Mouse (Mus musculus) cortical plate, adult 2 months (tissue): Measurements from ENCODE around the gene 4930522H14Rik. TPM values are rescaled to one million over a fixed set of nuclear protein-coding genes. Genes with fewer than 3 reads are reported as not detected.

ENCODE experiments used
- H3K27ac ChIP-seq: fragments of 200-500 bp; 2 replicates; pipeline ENCODE4 v1.5.1; 2012; ENCODE audit warnings: low read length, control low read depth, inconsistent platforms; ENCODE audit not compliant: insufficient read depth
- H3K4me1 ChIP-seq: fragments of 200-500 bp; 2 replicates; pipeline ENCODE4 v1.6.1; 2011; ENCODE audit warnings: low read length; ENCODE audit not compliant: control insufficient read depth, insufficient read depth
- H3K4me3 ChIP-seq: fragments of 200-500 bp; 2 replicates; pipeline ENCODE4 v1.5.1; 2011; ENCODE audit warnings: mild to moderate bottlenecking, low read length, control low read depth; ENCODE audit not compliant: insufficient read depth
- CTCF ChIP-seq: fragments of 200-500 bp; IDR thresholded peaks from 2 replicates; pipeline ENCODE4 v1.5.1; 2011; ENCODE audit warnings: mild to moderate bottlenecking, control low read depth, low read length; ENCODE audit not compliant: insufficient read depth; ENCODE audit errors: extremely low read depth
- POLR2A ChIP-seq: fragments of 200-500 bp; IDR thresholded peaks from 2 replicates; pipeline ENCODE4 v1.6.1; 2011; ENCODE audit warnings: mild to moderate bottlenecking, low read length, control low read depth; ENCODE audit not compliant: insufficient read depth; ENCODE audit errors: extremely low read depth
- polyA plus RNA-seq: library from polyadenylated mRNA; depleted of rRNA; stranded (reverse); fragments of >200 nt; gene quantifications from 2 replicates; pipeline ENCODE4 v1.2.3, GENCODE M21; 2012

4930522H14Rik gene
- polyA plus RNA-seq, 1 experiment: not detected

DNA sequence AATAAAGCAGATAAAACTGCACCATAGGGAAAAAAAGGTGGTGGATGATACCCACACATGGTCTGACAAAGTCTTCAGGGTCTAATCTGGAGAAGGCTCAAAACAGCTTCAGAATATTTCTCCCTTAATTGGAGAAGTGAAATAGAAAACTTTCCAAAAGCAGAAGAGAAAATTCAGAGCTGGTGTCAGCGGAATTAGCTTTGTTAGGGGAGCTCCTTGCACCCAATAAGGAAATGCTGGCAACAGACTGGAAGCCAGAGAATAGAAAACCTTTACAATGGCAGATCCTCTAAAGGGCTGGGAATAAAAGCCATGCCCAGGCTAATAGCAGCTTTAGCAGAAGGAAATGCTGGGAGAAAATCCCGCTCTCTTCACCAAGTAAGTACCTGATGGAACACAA is 15.4 kb upstream of the 4930522H14Rik start:
- TF ChIP-seq CTCF: no peak
- TF ChIP-seq POLR2A: no peak
- Histone ChIP-seq H3K27ac (no peak overlapping the region), H3K4me3 (no peak overlapping the region), H3K4me1 (no peaks in the 10 kb centered on the region)

DNA sequence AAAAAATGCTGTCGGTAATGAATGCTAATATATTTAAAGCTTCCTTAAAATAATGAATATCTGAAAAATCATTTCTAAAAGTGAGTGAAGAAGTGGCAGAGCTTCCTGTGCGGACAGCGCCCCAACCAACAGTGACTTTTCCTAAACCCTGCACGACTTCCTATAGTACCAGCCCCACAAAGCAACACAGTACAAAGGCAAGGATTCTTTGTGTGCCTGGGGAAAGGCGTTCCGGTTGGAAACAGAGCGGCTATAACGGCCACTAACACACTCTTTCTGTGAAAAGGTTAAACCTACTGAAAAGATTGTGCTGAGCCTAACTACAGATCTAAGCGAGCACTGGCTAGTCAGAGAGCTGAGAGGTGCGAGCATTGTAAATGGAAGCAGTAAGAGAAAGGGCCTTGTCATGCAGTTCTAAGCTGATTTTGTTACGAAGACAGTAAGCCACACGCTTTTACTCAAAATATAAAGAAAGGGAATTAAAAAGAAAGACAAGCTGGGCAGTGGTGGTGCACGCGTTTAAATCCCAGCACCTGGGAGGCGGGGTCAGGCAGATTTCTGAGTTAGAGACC is 766 bp downstream of the 4930522H14Rik start:
- Histone ChIP-seq H3K4me1 (no peaks in the 10 kb centered on the region), H3K27ac (no peak overlapping the region), H3K4me3 (no peak overlapping the region)
- TF ChIP-seq CTCF (no peak), POLR2A (no peak)

GRCm38 (mm10) chr4:109504885-109505284 is 26.2 kb downstream of the 4930522H14Rik start:
- TF ChIP-seq POLR2A: no peak
- TF ChIP-seq CTCF: peak; percentile 68
- no peak overlapping the region for H3K27ac ChIP-seq
- H3K4me1 ChIP-seq: no peaks in the 10 kb centered on the region
- H3K4me3 ChIP-seq: no peak overlapping the region

DNA sequence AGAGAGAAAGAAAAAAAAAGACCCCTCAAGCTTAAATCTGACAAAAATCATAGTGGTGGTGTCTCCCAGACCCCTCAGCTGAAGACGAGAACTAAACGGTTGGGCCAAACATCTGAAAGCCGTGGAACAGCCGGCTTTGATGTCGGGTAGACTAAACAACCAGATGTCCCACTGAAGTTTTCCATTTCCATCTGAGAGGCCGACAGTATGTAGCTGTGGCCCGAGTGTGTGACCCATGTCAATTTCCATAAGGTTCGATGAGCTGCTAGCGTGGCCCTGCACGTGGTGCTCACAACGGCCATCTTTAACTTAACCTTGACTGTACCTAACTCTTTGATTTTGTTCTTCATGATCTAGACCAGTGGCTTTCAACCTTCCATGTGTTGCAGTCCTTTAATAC is 32.6 kb downstream of the 4930522H14Rik start:
- H3K4me1 ChIP-seq: no peaks in the 10 kb centered on the region
- TF ChIP-seq CTCF: no peak
- no peak overlapping the region for H3K27ac ChIP-seq
- no peak overlapping the region for H3K4me3 ChIP-seq

- TF ChIP-seq POLR2A: no peak
- no peak for TF ChIP-seq CTCF
- Histone ChIP-seq H3K4me1 (no peaks in the 10 kb centered on the region), H3K27ac (no peak overlapping the region), H3K4me3 (no peak overlapping the region)
Measured at GRCm38 (mm10) chr4:109493581-109493980, 37.5 kb downstream of the 4930522H14Rik start.

DNA sequence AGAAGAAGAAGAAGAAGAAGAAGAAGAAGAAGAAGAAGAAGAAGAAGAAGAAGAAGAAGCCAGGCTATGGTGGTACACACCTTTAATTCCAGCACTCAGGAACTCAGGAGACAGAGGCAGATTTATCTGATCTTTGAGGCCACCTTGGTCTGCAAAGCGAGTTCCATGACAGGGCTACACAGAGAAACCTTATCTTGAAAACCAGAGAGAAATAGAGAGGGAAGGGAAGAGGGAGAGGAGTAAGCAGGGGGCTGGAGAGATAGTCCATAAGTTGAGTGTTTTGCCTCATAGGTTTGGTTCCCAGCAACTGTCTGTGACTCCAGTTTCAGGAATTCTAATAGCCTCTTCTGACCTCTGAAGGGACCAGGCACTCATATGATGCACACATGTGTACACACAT is 42.3 kb downstream of the 4930522H14Rik start:
- no peaks in the 10 kb centered on the region for H3K4me1 ChIP-seq
- no peak overlapping the region for H3K27ac ChIP-seq
- TF ChIP-seq CTCF (no peak), POLR2A (no peak)
- no peak overlapping the region for H3K4me3 ChIP-seq

DNA sequence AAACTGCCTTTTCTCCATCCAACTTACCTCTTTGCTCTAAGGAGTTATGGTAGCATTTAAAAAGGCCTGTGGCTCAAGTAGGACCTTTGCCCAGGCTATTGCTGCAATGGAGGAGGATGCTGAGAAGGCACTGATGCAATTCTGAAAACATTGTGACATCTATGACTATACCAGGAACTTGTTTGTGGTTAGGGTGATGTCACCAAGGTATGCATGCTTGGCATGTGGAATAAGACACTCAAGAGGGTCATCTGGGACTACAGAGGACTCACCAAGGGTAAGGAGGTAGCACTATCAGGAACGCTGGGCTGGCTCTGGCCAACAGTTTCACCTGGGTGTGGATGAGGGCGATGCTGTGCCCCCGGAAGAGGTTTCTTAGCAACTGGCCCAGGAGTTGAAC is 46.5 kb downstream of the 4930522H14Rik start, which contains the start of gene Rnf11:
Gene Rnf11, minus strand, starts transcription at position 108 of the 400 bp plus-strand sequence.
- TF ChIP-seq CTCF (no peak), POLR2A (no peak)
- Histone ChIP-seq H3K4me3 (no peak within 1 kb of the TSS), H3K4me1 (no peaks in the 10 kb centered on the region), H3K27ac (no peak within 1 kb of the TSS)

- Histone ChIP-seq H3K27ac (no peak overlapping the region), H3K4me3 (no peak overlapping the region), H3K4me1 (no peaks in the 10 kb centered on the region)
- no peak for TF ChIP-seq POLR2A
- TF ChIP-seq CTCF: no peak
Measured at GRCm38 (mm10) chr4:109482701-109483100, 48.4 kb downstream of the 4930522H14Rik start.

DNA sequence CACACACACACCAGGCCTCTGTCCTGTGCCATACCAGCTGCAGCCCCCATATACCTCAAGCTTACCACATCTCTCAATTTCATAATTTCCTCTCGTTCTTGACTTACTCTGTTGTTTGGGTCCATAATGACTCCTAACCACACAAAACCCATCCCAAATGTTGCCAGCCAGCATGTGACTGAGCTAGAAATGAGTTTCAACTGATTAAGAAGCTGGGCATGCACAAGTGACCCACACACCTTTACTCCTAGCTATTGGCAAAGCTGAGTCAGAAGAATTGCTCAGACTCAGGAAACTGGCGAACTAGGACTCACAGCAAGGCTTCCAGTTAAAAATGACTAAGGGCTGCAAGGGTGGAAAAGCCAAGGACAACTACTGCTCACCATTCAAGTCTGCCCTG is 49.7 kb downstream of the 4930522H14Rik start:
- no peak for TF ChIP-seq CTCF
- Histone ChIP-seq H3K27ac (no peak overlapping the region), H3K4me1 (no peaks in the 10 kb centered on the region), H3K4me3 (no peak overlapping the region)

GRCm38 (mm10) chr4:109477454-109477853 is 53.6 kb downstream of the 4930522H14Rik start:
- Histone ChIP-seq H3K4me1 (peaks cover 1% of the 10 kb centered on the region; the same call in 1 of the 2 replicates), H3K4me3 (no peak overlapping the region), H3K27ac (no peak overlapping the region)
- TF ChIP-seq CTCF (no peak), POLR2A (no peak)
